ENCODE assay signal across 29 mouse cellular contexts in the genomic region with DNA sequence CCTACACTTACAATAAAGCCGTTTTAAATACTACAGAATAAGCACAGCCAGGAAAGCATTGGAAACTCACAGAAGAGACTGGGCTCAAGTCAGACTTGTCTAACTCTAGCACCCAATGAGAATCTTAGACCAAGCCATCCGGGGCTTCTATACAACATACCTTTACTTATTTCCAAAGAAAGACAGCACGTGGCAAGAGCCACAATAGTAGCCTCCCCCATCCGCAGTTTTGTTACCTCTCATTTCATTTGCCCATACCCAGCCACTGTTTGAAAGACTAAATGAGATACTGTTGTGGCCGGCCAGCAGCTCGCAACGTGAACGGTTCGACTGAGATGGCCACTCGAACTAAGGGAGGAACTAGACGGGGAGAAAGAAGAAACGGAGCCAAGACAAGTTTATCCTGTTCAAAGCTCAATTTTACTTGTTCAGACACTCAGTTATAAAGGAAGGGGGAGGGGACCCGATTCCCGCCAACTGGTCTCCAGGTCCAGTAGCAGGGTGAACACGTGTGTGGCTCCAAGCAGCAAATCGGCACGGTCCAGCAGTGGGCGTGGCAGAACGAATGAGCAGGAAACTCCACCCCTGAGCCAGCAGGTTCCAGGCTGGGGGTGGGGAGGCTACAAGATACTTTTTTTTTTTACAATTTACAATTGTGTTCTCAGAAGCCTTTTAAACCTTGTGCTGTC. TPM values are rescaled to one million over a fixed set of nuclear protein-coding genes. Genes with fewer than 3 reads are reported as not detected.
DNase-seq lines count a peak whose midpoint lies in the region; ATAC-seq and TF ChIP-seq lines count a peak whose summit lies in the region.
"Had no signal": no experiment of that assay in that cellular context is flagged by ENCODE, and none has a peak within 500 bp of the region (broad histone marks: within the 10 kb centered on the region; RNA-seq: fewer than 3 reads in every experiment).

No protein-coding gene starts in this region.

- 75% methylated on average over 19 of the region's 19 CpGs for WGBS in kidney, adult 2 months
- WGBS in liver, embryonic 13.5 days (ENCODE audit: insufficient replicate concordance) = 56% methylated on average over 19 of the region's 19 CpGs

- TF ChIP-seq POLR2A in kidney, adult 2 months (IDR thresholded peaks at IDR 0.05; ENCODE audit: low read depth, low read length) = no peak
- no peak for TF ChIP-seq POLR2A in testis, adult 2 months (IDR thresholded peaks at IDR 0.05; ENCODE audit: control insufficient read depth, low read depth, low read length)

- H3K9ac ChIP-seq in liver, embryonic 13.5 days = no peak overlapping the region
- H3K9ac ChIP-seq: embryonic facial prominence, embryonic 12.5 days; hindbrain, embryonic 12.5 days; intestine, embryonic 15.5 days; lung, embryonic 14.5 days; midbrain, embryonic 15.5 days; stomach, embryonic 15.5 days had no signal

- H3K4me3 ChIP-seq in kidney, adult 2 months (ENCODE audit: insufficient read depth, low read depth, low read length) = no peak overlapping the region
- peak overlapping the region; percentile 17; the same call in 1 of the 2 replicates for H3K4me3 ChIP-seq in testis, adult 2 months (ENCODE audit: control insufficient read depth, low read depth, low read length)
- no peak overlapping the region for H3K4me3 ChIP-seq in liver, embryonic 13.5 days (replicated peaks)
- H3K4me3 ChIP-seq: embryonic facial prominence, embryonic 12.5 days; forebrain, embryonic 10.5 days; hindbrain, embryonic 12.5 days; intestine, embryonic 15.5 days; layer of hippocampus, adult 2 months; left cerebral cortex, adult 2 months; midbrain, embryonic 10.5 days; midbrain, embryonic 15.5 days; stomach, embryonic 15.5 days had no signal

- H3K4me1 ChIP-seq in kidney, adult 2 months (ENCODE audit: control insufficient read depth, insufficient read depth, low read length) = no peaks in the 10 kb centered on the region
- peaks cover 2% of the 10 kb centered on the region for H3K4me1 ChIP-seq in testis, adult 2 months (ENCODE audit: control insufficient read depth, insufficient read depth, low read length)
- H3K4me1 ChIP-seq in liver, embryonic 13.5 days (replicated peaks) = no peaks in the 10 kb centered on the region
- H3K4me1 ChIP-seq: embryonic facial prominence, embryonic 12.5 days; forebrain, embryonic 10.5 days; hindbrain, embryonic 12.5 days; intestine, embryonic 15.5 days; midbrain, embryonic 10.5 days; midbrain, embryonic 15.5 days; stomach, embryonic 15.5 days had no signal

- H3K36me3 ChIP-seq in kidney, adult 2 months (ENCODE audit: control insufficient read depth, insufficient read depth, low read length) = no peaks in the 10 kb centered on the region
- H3K36me3 ChIP-seq in testis, adult 2 months (ENCODE audit: control insufficient read depth, insufficient read depth, low read length) = no peaks in the 10 kb centered on the region
- no peaks in the 10 kb centered on the region for H3K36me3 ChIP-seq in liver, embryonic 13.5 days
- H3K36me3 ChIP-seq: embryonic facial prominence, embryonic 12.5 days; forebrain, embryonic 10.5 days; hindbrain, embryonic 12.5 days; intestine, embryonic 15.5 days; midbrain, embryonic 10.5 days; midbrain, embryonic 15.5 days; stomach, embryonic 15.5 days had no signal

- H3K27me3 ChIP-seq in kidney, adult 2 months (replicated peaks; ENCODE audit: control insufficient read depth, insufficient read depth, low read length) = no peaks in the 10 kb centered on the region
- no peaks in the 10 kb centered on the region for H3K27me3 ChIP-seq in testis, adult 2 months (ENCODE audit: control insufficient read depth, insufficient read depth, low read length)
- no peaks in the 10 kb centered on the region for H3K27me3 ChIP-seq in liver, embryonic 13.5 days
- H3K27me3 ChIP-seq: embryonic facial prominence, embryonic 12.5 days; hindbrain, embryonic 12.5 days; intestine, embryonic 15.5 days; midbrain, embryonic 15.5 days; stomach, embryonic 15.5 days had no signal

- TF ChIP-seq CTCF in kidney, adult 2 months (conservative IDR thresholded peaks at IDR 0.05; ENCODE audit: insufficient read depth, insufficient read length, low read depth, low read length) = no peak
- no peak for TF ChIP-seq CTCF in testis, adult 2 months (IDR thresholded peaks at IDR 0.05; ENCODE audit: control insufficient read depth, insufficient read depth, insufficient replicate concordance, low read depth, low read length)

- no peak overlapping the region for H3K27ac ChIP-seq in kidney, adult 2 months (ENCODE audit: insufficient read depth, low read depth, low read length)
- H3K27ac ChIP-seq in testis, adult 2 months (ENCODE audit: control insufficient read depth, insufficient read depth, low read depth, low read length) = no peak overlapping the region
- H3K27ac ChIP-seq in liver, embryonic 13.5 days = no peak overlapping the region
- H3K27ac ChIP-seq: embryonic facial prominence, embryonic 12.5 days; forebrain, embryonic 10.5 days; hindbrain, embryonic 12.5 days; hindbrain, postnatal 0 days; intestine, embryonic 15.5 days; layer of hippocampus, adult 2 months; left cerebral cortex, adult 2 months; midbrain, embryonic 10.5 days; midbrain, embryonic 15.5 days; stomach, embryonic 15.5 days had no signal

- DNase-seq in kidney, adult 2 months = peak; percentile 3
- no peak for DNase-seq in kidney, postnatal 25 days
- no peak for DNase-seq in testis, postnatal 14 days (ENCODE audit: low spot score)
- DNase-seq in liver, embryonic 13.5 days = peak; percentile 3
- no peak for DNase-seq in frontal cortex, postnatal 14 days (ENCODE audit: low spot score in 2 of 2)
- DNase-seq in natural killer cell, adult 2 months (ENCODE audit: low spot score in 2 of 2) = no peak
- DNase-seq: adrenal gland, postnatal 10 days; cerebellum, adult 11 months; cerebellum, adult 9-10 months; cerebellum, postnatal 36 days; heart, postnatal 36 days; kidney, postnatal 14 days; lung, embryonic 14.5 days; lung, postnatal 14 days; right cerebral cortex, postnatal 25 days; thymus, adult 18-20 months; thymus, postnatal 25 days had no signal

- no peak for ATAC-seq in liver, embryonic 13.5 days (ENCODE audit: low read depth)
- ATAC-seq: forebrain, embryonic 16.5 days; hindbrain, postnatal 0 days; intestine, embryonic 15.5 days; midbrain, embryonic 15.5 days had no signal

- H3K9me3 ChIP-seq in liver, embryonic 13.5 days (replicated peaks) = no peaks in the 10 kb centered on the region
- H3K9me3 ChIP-seq: embryonic facial prominence, embryonic 12.5 days; forebrain, embryonic 10.5 days; hindbrain, embryonic 12.5 days; intestine, embryonic 15.5 days; midbrain, embryonic 10.5 days; midbrain, embryonic 15.5 days; stomach, embryonic 15.5 days had no signal

- H3K4me2 ChIP-seq in liver, embryonic 13.5 days = 0 out of 2 replicates have a peak overlapping the region, but pooled peaks have one; percentile 9
- H3K4me2 ChIP-seq: embryonic facial prominence, embryonic 12.5 days; hindbrain, embryonic 12.5 days; intestine, embryonic 15.5 days; lung, embryonic 14.5 days; midbrain, embryonic 15.5 days; stomach, embryonic 15.5 days had no signal

RNA-seq across cellular contexts. Expression of a gene that starts 35.0 kb away (rescaled TPM):
- not detected in 2 replicates for polyA plus RNA-seq in kidney, adult 2 months (2012; rRNA removed)
- 0.06 and 0.17 TPM in 2 replicates for polyA plus RNA-seq in testis, adult 2 months (2012; rRNA removed)
- 0.05 TPM in 1 of 2 replicates, not detected in the other for polyA plus RNA-seq in liver, embryonic 13.5 days (2015; fragmentation: Nextera tagmentation; extraction: Ambion mirVana)
- polyA plus RNA-seq: lung, embryonic 14.5 days had no signal

Comparison
In these comparisons a context has a peak if more than half of its experiments do, and no peak if none do; other contexts are left out.
1. DNase-seq: peak in kidney, adult 2 months (single experiment) and liver, embryonic 13.5 days (single experiment); none in kidney, postnatal 25 days (0 of 2), testis, postnatal 14 days (single experiment), frontal cortex, postnatal 14 days (0 of 2) and natural killer cell, adult 2 months (0 of 2).